Mouse (Mus musculus): ENCODE data around the gene Atr. TPM values are rescaled to one million over a fixed set of nuclear protein-coding genes. Genes with fewer than 3 reads are reported as not detected.

Atr gene
- polyA plus RNA-seq, 2 experiments: 3.6 TPM

DNA sequence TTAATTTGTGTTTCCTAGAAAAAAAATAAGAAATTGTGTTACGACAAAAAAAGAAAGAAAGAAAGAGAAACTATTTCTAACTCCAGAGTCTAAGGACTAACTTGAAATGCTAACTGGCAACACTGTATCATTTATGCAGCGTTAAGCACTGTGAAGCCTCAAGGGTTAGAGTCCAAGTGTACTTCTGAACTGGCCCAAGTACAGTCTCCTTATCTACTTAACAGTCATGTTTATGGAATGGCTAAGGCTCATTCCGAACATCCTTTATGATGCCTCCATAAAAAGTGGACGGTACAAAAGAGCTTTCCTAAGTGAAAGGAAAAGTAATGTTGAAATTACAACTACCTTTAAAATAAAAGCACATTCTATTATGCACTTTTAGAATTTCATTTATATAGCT is 41.7 kb upstream of the Atr start:
- Histone ChIP-seq H3K4me2 (ENCODE audit: low read depth) (no peak overlapping the region), H3K27ac (no peak overlapping the region), H3K9ac (replicated peaks) (no peak overlapping the region), H3K4me3 (ENCODE audit: insufficient read depth in 1 of 2, low read depth in 2 of 2, low read length in 2 of 2) (no peak overlapping the region), H3K27me3 (ENCODE audit: control insufficient read depth, insufficient read depth, low read length) (no peaks in the 10 kb centered on the region), H3K36me3 (replicated peaks; ENCODE audit: control insufficient read depth, insufficient read depth, low read depth) (no peaks in the 10 kb centered on the region), H3K9me3 (ENCODE audit: control insufficient read depth, low read length) (no peaks in the 10 kb centered on the region), H3K4me1 (replicated peaks; ENCODE audit: control insufficient read depth in 2 of 2, insufficient read depth in 2 of 2, low read length in 1 of 2) (no peaks in the 10 kb centered on the region)
- 76% methylated on average over 4 of the region's 4 CpGs for WGBS (ENCODE audit: insufficient replicate concordance)
- DNase-seq (ENCODE audit: low read depth in 3 of 3, low spot score in 3 of 3) (no peak), ATAC-seq (ENCODE audit: insufficient read depth) (no peak)
- TF ChIP-seq EP300 (IDR thresholded peaks at IDR 0.05; ENCODE audit: low read depth): no peak
- TF ChIP-seq CTCF (IDR thresholded peaks at IDR 0.05; ENCODE audit: low read depth): no peak

DNA sequence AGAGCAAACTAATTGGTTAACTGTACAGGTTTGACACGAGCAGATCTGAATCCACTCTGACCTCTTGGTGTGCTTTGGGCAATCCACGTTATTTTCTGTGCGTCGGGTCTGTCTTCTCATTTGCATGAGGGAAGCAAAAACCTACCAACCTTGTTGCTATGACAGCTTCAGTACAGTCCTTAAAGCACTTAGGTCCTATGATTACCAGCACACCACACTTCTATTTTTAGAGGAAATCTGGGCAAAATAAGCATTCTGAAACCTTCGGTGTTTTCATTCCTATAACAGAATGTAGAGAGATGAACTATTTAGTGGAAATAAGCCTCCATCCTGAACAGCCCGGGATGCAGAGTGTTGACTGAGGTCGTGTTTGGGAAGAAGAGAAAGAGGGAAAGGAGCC is 34.9 kb upstream of the Atr start:
- Histone ChIP-seq H3K27ac (no peak overlapping the region), H3K9me3 (ENCODE audit: control insufficient read depth, low read length) (no peaks in the 10 kb centered on the region), H3K4me1 (replicated peaks; ENCODE audit: control insufficient read depth in 2 of 2, insufficient read depth in 2 of 2, low read length in 1 of 2) (no peaks in the 10 kb centered on the region), H3K4me2 (ENCODE audit: low read depth) (no peak overlapping the region), H3K27me3 (ENCODE audit: control insufficient read depth, insufficient read depth, low read length) (no peaks in the 10 kb centered on the region), H3K9ac (replicated peaks) (no peak overlapping the region), H3K36me3 (replicated peaks; ENCODE audit: control insufficient read depth, insufficient read depth, low read depth) (no peaks in the 10 kb centered on the region), H3K4me3 (ENCODE audit: insufficient read depth in 1 of 2, low read depth in 2 of 2, low read length in 2 of 2) (no peak overlapping the region)
- ATAC-seq (ENCODE audit: insufficient read depth): no peak
- no peak for DNase-seq (ENCODE audit: low read depth in 3 of 3, low spot score in 3 of 3)
- 60% methylated on average over 7 of the region's 7 CpGs for WGBS (ENCODE audit: insufficient replicate concordance)
- TF ChIP-seq EP300 (IDR thresholded peaks at IDR 0.05; ENCODE audit: low read depth): no peak
- no peak for TF ChIP-seq CTCF (IDR thresholded peaks at IDR 0.05; ENCODE audit: low read depth)

DNA sequence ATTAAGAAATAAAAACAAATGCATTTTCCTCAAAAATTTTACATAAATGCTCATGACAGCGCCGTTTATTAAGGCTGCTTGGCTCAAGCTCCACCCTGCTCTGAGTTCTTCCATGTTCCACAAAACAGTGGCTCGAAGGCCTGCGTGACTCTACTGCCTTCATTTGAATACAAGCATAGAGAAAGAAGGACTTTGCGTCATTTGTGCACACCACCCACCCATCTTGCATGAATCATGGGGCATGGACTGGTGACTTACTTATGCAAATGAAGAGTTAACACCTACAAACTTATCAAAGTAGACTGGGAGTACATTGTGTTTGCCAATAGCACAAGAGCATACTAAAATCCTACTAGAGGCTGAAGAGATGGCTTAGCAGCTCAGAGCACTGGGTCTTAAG is 29.8 kb upstream of the Atr start:
- TF ChIP-seq CTCF (IDR thresholded peaks at IDR 0.05; ENCODE audit: low read depth): no peak
- no peak overlapping the region for H3K27ac ChIP-seq
- no peaks in the 10 kb centered on the region for H3K36me3 ChIP-seq (replicated peaks; ENCODE audit: control insufficient read depth, insufficient read depth, low read depth)
- H3K4me2 ChIP-seq (ENCODE audit: low read depth): no peak overlapping the region
- H3K9ac ChIP-seq (replicated peaks): no peak overlapping the region
- no peak for ATAC-seq (ENCODE audit: insufficient read depth)
- WGBS (ENCODE audit: insufficient replicate concordance): 71% methylated on average over 5 of the region's 5 CpGs
- DNase-seq (ENCODE audit: low read depth in 3 of 3, low spot score in 3 of 3): no peak
- no peak overlapping the region for H3K4me3 ChIP-seq (ENCODE audit: insufficient read depth in 1 of 2, low read depth in 2 of 2, low read length in 2 of 2)
- H3K4me1 ChIP-seq (replicated peaks; ENCODE audit: control insufficient read depth in 2 of 2, insufficient read depth in 2 of 2, low read length in 1 of 2): no peaks in the 10 kb centered on the region
- no peaks in the 10 kb centered on the region for H3K9me3 ChIP-seq (ENCODE audit: control insufficient read depth, low read length)
- H3K27me3 ChIP-seq (ENCODE audit: control insufficient read depth, insufficient read depth, low read length): no peaks in the 10 kb centered on the region

DNA sequence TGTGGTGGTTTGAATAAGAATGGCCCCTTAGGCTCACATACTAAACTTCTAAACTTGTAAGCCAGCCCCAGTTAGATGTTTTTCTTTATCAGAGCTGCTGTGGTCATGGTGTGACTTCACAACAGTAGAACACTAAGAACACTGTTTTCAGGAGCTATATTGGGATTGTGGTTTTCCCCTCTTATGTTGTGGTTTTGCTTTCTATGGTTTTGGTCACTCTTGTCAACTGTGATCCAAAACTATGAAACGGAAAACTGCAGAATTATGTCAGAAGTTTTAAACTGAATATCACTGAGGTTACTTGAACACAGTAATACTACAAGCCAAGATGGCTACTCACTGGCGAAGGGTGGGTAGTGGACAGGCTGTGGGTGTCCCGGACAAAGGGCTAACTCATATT is 24.6 kb upstream of the Atr start:
- Histone ChIP-seq H3K4me1 (replicated peaks; ENCODE audit: control insufficient read depth in 2 of 2, insufficient read depth in 2 of 2, low read length in 1 of 2) (no peaks in the 10 kb centered on the region), H3K27ac (no peak overlapping the region), H3K36me3 (replicated peaks; ENCODE audit: control insufficient read depth, insufficient read depth, low read depth) (no peaks in the 10 kb centered on the region), H3K9ac (replicated peaks) (no peak overlapping the region), H3K9me3 (ENCODE audit: control insufficient read depth, low read length) (no peaks in the 10 kb centered on the region), H3K4me2 (ENCODE audit: low read depth) (no peak overlapping the region), H3K27me3 (ENCODE audit: control insufficient read depth, insufficient read depth, low read length) (no peaks in the 10 kb centered on the region), H3K4me3 (ENCODE audit: insufficient read depth in 1 of 2, low read depth in 2 of 2, low read length in 2 of 2) (no peak overlapping the region)
- WGBS (ENCODE audit: insufficient replicate concordance): 28% methylated on average over 3 of the region's 3 CpGs
- TF ChIP-seq EP300 (IDR thresholded peaks at IDR 0.05; ENCODE audit: low read depth): no peak
- DNase-seq (ENCODE audit: low read depth in 3 of 3, low spot score in 3 of 3) (no peak), ATAC-seq (ENCODE audit: insufficient read depth) (no peak)

DNA sequence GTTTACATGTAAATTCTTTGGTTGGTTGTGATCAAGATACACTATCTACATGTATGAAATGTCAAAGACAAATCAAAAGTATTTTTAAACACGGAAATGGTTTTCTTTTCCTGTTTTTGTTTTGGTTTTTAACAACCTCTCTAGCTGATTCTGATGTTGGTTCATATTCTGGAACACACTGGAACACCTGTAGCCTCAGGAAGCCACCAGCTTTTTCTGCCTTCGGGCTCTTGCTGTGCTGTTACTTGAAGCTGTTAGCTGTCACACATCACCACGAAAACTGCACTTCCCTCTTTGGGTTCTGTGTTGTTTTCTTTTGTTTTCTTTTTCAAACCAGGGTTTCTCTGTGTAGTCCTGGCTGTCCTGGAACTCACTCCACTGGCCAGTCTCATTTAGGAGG is 22.6 kb upstream of the Atr start:
- no peak for ATAC-seq (ENCODE audit: insufficient read depth)

DNA sequence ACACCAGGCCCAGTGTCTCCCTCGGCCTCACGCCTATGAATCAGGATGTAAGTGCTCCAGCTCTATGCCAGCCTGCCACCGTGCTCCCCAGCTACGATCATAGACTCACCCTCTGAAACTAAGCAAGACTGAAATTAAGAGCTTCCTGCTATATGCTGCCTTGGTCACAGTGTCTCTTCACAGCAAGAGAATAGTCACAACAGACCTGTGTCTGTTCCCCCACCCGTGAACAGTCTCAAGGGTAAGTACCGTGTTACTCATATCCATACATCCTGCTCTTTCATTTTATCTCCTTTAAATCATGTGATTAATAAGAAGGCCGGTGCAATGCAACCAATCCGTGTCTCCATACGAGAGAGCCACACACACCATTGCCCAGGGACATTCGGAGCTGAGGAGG is 21.7 kb upstream of the Atr start:
- TF ChIP-seq CTCF (IDR thresholded peaks at IDR 0.05; ENCODE audit: low read depth): no peak
- TF ChIP-seq EP300 (IDR thresholded peaks at IDR 0.05; ENCODE audit: low read depth): no peak
- H3K27ac ChIP-seq: no peak overlapping the region
- no peaks in the 10 kb centered on the region for H3K27me3 ChIP-seq (ENCODE audit: control insufficient read depth, insufficient read depth, low read length)
- H3K9me3 ChIP-seq (ENCODE audit: control insufficient read depth, low read length): no peaks in the 10 kb centered on the region
- DNase-seq (ENCODE audit: low read depth in 3 of 3, low spot score in 3 of 3): no peak
- 65% methylated on average over 10 of the region's 10 CpGs for WGBS (ENCODE audit: insufficient replicate concordance)
- H3K4me1 ChIP-seq (replicated peaks; ENCODE audit: control insufficient read depth in 2 of 2, insufficient read depth in 2 of 2, low read length in 1 of 2): no peaks in the 10 kb centered on the region
- no peaks in the 10 kb centered on the region for H3K36me3 ChIP-seq (replicated peaks; ENCODE audit: control insufficient read depth, insufficient read depth, low read depth)
- H3K9ac ChIP-seq (replicated peaks): no peak overlapping the region
- no peak for ATAC-seq (ENCODE audit: insufficient read depth)
- no peak overlapping the region for H3K4me2 ChIP-seq (ENCODE audit: low read depth)
- H3K4me3 ChIP-seq (ENCODE audit: insufficient read depth in 1 of 2, low read depth in 2 of 2, low read length in 2 of 2): no peak overlapping the region

More for the DNA sequence above, 22.6 kb upstream of the Atr start:
- TF ChIP-seq EP300 (IDR thresholded peaks at IDR 0.05; ENCODE audit: low read depth) (no peak), CTCF (IDR thresholded peaks at IDR 0.05; ENCODE audit: low read depth) (no peak)
- Histone ChIP-seq H3K4me3 (ENCODE audit: insufficient read depth in 1 of 2, low read depth in 2 of 2, low read length in 2 of 2) (no peak overlapping the region), H3K9me3 (ENCODE audit: control insufficient read depth, low read length) (no peaks in the 10 kb centered on the region), H3K4me1 (replicated peaks; ENCODE audit: control insufficient read depth in 2 of 2, insufficient read depth in 2 of 2, low read length in 1 of 2) (no peaks in the 10 kb centered on the region), H3K36me3 (replicated peaks; ENCODE audit: control insufficient read depth, insufficient read depth, low read depth) (no peaks in the 10 kb centered on the region), H3K9ac (replicated peaks) (no peak overlapping the region), H3K27me3 (ENCODE audit: control insufficient read depth, insufficient read depth, low read length) (no peaks in the 10 kb centered on the region), H3K4me2 (ENCODE audit: low read depth) (no peak overlapping the region), H3K27ac (no peak overlapping the region)
- 15% methylated on average over 3 of the region's 3 CpGs for WGBS (ENCODE audit: insufficient replicate concordance)
- no peak for DNase-seq (ENCODE audit: low read depth in 3 of 3, low spot score in 3 of 3)

Measured in liver, embryonic 14.5 days (tissue).